Mouse (Mus musculus) heart, embryonic 16.5 days (tissue): Measurements from ENCODE around the gene Vmn2r56. TPM values are rescaled to one million over a fixed set of nuclear protein-coding genes. Genes with fewer than 3 reads are reported as not detected.
A peak's percentile ranks its signal among the peaks of the same experiment; 100 is the strongest.
"Not testable (repeated sequence)": the region's sequence is repeated elsewhere in the genome, so short reads cannot be mapped to it uniquely, and the experiment has no call there.

Source experiments
- ATAC-seq: fragments of 200-750 bp; cut with Nextera tagmentation; replicated peaks from 2 replicates; pipeline ENCODE4 v1.8.0; 2017; ENCODE audit warnings: moderate number of reproducible peaks; ENCODE audit not compliant: insufficient read depth, low FRiP score; ENCODE audit errors: extremely low read depth
- H3K27ac ChIP-seq: fragments of 300-500 bp; sonication (generic); 2 replicates; pipeline ENCODE4 v1.5.1; 2014; ENCODE audit warnings: mild to moderate bottlenecking, low read length, control low read depth, moderate library complexity
- H3K27me3 ChIP-seq: fragments of 300-500 bp; sonication (generic); 2 replicates; pipeline ENCODE4 v1.6.1; 2014; ENCODE audit warnings: low read length, mixed read lengths; ENCODE audit not compliant: control insufficient read depth, insufficient read depth
- H3K36me3 ChIP-seq: fragments of 300-500 bp; sonication (generic); 2 replicates; pipeline ENCODE4 v1.6.1; 2014; ENCODE audit not compliant: control insufficient read depth, insufficient read depth
- H3K4me1 ChIP-seq: fragments of 300-500 bp; sonication (generic); 2 replicates; pipeline ENCODE4 v1.6.1; 2014; ENCODE audit warnings: low read length, mixed read lengths; ENCODE audit not compliant: control insufficient read depth, insufficient read depth
- H3K4me2 ChIP-seq: fragments of 300-500 bp; sonication (generic); 2 replicates; pipeline ENCODE4 v1.6.1; 2014; ENCODE audit warnings: low read depth, mild to moderate bottlenecking, control low read depth, low read length
- H3K4me3 ChIP-seq: fragments of 300-500 bp; sonication (generic); 2 replicates; pipeline ENCODE4 v1.5.1; 2014; ENCODE audit warnings: mild to moderate bottlenecking, control low read depth, low read length
- H3K9ac ChIP-seq: fragments of 300-500 bp; sonication (generic); 2 replicates; pipeline ENCODE4 v1.6.1; 2014; ENCODE audit warnings: low read length, control low read depth
- H3K9me3 ChIP-seq: fragments of 300-500 bp; sonication (generic); replicated peaks from 2 replicates; pipeline ENCODE4 v1.6.1; 2016; ENCODE audit warnings: low read length; ENCODE audit not compliant: control insufficient read depth
- WGBS: fragments of 180-500 bp; shearing (Covaris S2); extraction: QIAGEN DNeasy Blood & Tissue Kit; methylation state at CpG from one replicate; pipeline ENCODE4 v1.1.7; 2014; 5-methylcytosine and 5-hydroxymethylcytosine counted together
- polyA plus RNA-seq: library from polyadenylated mRNA; unstranded; fragments of >200 nt; fragmentation: Nextera tagmentation; extraction: Ambion mirVana; gene quantifications from 2 replicates; pipeline ENCODE4 v1.2.1, GENCODE M21; 2015

The Vmn2r56 gene
- not detected in 2 replicates for polyA plus RNA-seq

DNA sequence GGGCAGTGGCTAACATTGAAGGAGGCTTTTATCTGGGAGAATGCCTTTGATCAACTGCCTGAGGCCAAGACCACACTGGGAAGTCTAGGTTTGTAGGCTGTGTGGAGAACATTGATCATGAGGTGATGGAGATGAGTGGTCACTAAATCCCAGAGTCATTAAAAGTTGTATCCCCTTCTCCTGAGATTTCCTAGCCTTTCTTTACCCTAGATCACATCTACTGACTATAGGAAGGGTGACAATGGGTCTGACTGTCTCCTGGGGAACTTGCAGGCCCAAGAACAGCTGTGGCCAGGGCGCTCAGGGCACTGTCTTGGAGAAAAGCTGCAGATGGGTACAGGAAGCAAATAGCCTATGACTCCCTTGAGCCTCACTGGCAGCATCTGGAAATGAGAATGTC is at the start of gene Vmn2r56:
Vmn2r56 (minus strand) TSS at position 101 of the 400 bp plus-strand sequence.
- Histone ChIP-seq H3K9ac (no peak within 1 kb of the TSS), H3K4me3 (no peak within 1 kb of the TSS), H3K27me3 (no peaks in the 10 kb centered on the region), H3K4me1 (no peaks in the 10 kb centered on the region), H3K36me3 (no peaks in the 10 kb centered on the region), H3K4me2 (no peak within 1 kb of the TSS), H3K9me3 (no peaks in the 10 kb centered on the region), H3K27ac (no peak within 1 kb of the TSS)
- no peak for ATAC-seq
- 58% methylated on average over 1 of the region's 1 CpGs for WGBS

DNA sequence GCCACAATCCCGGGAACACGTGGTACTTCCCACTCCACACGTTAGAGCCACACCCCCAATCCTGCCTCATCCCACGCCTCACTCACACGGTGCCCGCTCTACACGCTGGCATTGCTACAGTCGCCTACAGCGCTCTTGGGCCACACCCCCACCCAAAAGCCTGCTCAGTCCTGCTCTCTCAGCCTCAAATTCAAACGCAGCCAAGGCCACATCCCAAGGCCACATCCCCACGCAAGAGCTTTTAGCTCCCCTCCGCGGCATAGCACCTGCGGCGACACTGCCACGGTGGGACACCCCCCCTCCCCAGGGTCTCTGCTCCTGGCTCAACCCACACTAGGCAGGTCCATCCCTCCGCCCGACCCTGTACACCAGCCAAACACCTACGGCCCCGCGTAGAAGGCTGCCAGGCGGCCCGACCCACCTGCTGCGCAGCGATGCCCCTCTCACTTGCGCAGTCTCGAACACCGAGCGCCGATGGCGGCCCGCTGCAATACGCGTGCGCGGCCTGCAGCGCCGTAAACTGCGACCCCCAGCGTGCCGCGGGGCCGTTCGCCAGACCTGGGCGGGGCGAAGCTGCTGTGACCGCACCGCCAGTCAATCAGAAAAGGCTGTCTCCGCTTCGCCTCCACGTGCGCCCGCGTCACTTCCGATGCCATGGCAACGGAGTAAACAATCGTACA is 45.5 kb upstream of the Vmn2r56 start:
- H3K4me3 ChIP-seq = peak overlapping the region; percentile 80
- peak overlapping the region; percentile 86 for H3K9ac ChIP-seq

DNA sequence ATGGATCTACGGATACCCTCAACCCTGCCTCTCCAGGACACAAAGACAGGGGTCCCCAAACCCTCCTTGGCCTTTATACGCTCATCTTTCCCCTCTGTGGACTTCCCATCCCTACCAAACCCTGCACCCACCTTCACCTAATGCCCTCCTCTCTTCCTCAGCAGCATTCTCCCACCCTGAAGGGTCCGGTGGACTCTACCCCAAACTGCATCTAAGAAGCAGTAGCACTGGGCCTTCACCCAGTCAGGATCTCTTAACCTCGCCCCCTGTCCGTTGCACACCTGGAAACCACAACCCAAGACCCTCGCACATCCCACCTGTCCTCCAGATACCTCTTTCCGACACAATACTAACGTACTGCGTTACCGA is 45.0 kb upstream of the Vmn2r56 start:
- Histone ChIP-seq H3K9me3 (no peaks in the 10 kb centered on the region), H3K36me3 (peaks cover 6% of the 10 kb centered on the region), H3K4me2 (peak overlapping the region; percentile 100), H3K4me1 (peaks cover 5% of the 10 kb centered on the region), H3K9ac (peak overlapping the region; percentile 86), H3K27ac (no peak overlapping the region), H3K4me3 (peak overlapping the region; percentile 80), H3K27me3 (no peaks in the 10 kb centered on the region)
- 21% methylated on average over 10 of the region's 10 CpGs for WGBS
- peak; percentile 20 for ATAC-seq

More for the DNA sequence above, 45.5 kb upstream of the Vmn2r56 start:
- Histone ChIP-seq H3K36me3 (peaks cover under 1% of the 10 kb centered on the region), H3K27ac (no peak overlapping the region), H3K9me3 (no peaks in the 10 kb centered on the region), H3K4me2 (peak overlapping the region; percentile 100), H3K4me1 (peaks cover 5% of the 10 kb centered on the region), H3K27me3 (no peaks in the 10 kb centered on the region)
- WGBS = under 1% methylated on average over 57 of the region's 57 CpGs
- ATAC-seq = peak; percentile 95

DNA sequence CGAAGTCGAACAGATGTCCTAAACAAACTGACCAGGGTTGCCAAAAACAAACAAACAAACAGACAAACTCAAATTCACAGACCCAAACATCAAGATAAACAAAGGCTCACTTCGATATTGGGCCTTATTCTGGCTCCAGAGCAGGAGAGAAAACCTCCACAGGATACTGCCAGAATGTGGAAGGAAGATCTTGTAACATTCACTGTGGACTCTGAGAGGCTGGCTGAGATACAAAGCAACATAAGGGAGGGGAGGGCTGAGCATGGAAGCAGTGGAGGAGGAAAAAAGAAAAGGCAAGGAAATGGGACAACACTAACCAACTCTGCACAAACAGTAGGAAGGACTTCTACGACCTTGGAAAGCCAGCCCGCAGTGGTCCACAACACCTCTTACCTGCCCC is 44.3 kb upstream of the Vmn2r56 start:
- no peak overlapping the region for H3K4me3 ChIP-seq
- peaks cover 5% of the 10 kb centered on the region for H3K4me1 ChIP-seq
- H3K27ac ChIP-seq = no peak overlapping the region
- ATAC-seq = no peak
- no peak overlapping the region for H3K4me2 ChIP-seq
- 85% methylated on average over 5 of the region's 5 CpGs for WGBS
- H3K9ac ChIP-seq = no peak overlapping the region
- no peaks in the 10 kb centered on the region for H3K27me3 ChIP-seq
- H3K9me3 ChIP-seq = no peaks in the 10 kb centered on the region
- H3K36me3 ChIP-seq = peaks cover 10% of the 10 kb centered on the region

DNA sequence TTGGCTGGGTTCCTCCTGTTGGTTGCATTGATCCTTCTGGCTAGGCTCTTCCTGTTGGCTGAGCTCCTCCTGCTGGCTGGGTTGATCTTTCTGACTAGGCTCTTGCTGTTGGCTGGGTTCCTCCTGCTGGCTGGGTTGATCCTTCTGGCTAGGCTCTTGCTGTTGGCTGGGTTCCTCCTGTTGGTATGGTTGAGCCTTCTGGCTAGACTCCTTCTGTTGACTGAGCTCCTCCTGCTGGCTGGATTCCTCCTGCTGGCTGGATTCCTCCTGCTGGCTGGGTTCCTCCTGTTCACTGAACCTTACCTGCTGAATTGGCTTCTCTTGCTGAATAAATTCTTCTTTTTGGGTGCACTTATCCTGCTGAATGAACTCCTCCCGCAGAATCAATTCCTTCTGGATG is 39.8 kb upstream of the Vmn2r56 start:
- no peak overlapping the region for H3K27ac ChIP-seq
- no peak for ATAC-seq
- H3K27me3 ChIP-seq = no peaks in the 10 kb centered on the region
- H3K4me1 ChIP-seq = no peaks in the 10 kb centered on the region
- H3K36me3 ChIP-seq = peaks cover 21% of the 10 kb centered on the region
- 100% methylated on average over 1 of the region's 1 CpGs for WGBS
- no peak overlapping the region for H3K9ac ChIP-seq
- no peak overlapping the region for H3K4me2 ChIP-seq
- no peak overlapping the region for H3K4me3 ChIP-seq
- no peaks in the 10 kb centered on the region for H3K9me3 ChIP-seq

DNA sequence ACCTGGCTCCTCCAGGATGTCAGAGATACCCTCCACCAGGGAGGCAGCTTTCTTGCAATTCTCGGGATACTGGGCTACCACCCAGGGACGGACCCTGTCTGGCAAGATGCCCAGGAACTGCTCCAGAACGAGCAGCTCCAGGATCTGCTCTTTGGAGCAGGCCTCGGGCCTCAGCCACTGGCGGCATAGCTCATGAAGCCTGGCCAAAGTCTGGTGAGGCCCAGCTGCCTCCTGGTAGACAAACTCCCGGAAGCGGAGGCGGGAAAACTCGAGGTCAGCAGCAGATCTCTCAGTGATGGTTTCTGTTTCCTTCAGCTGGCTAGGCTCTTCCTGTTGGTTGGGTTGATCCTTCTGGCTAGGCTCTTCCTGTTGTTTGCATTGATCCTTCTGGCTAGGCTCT is 39.3 kb upstream of the Vmn2r56 start:
- Histone ChIP-seq H3K9ac (no peak overlapping the region), H3K36me3 (peaks cover 25% of the 10 kb centered on the region), H3K4me3 (no peak overlapping the region), H3K9me3 (no peaks in the 10 kb centered on the region), H3K27ac (no peak overlapping the region), H3K4me2 (no peak overlapping the region), H3K4me1 (no peaks in the 10 kb centered on the region), H3K27me3 (no peaks in the 10 kb centered on the region)
- WGBS = 79% methylated on average over 9 of the region's 9 CpGs
- ATAC-seq = no peak

DNA sequence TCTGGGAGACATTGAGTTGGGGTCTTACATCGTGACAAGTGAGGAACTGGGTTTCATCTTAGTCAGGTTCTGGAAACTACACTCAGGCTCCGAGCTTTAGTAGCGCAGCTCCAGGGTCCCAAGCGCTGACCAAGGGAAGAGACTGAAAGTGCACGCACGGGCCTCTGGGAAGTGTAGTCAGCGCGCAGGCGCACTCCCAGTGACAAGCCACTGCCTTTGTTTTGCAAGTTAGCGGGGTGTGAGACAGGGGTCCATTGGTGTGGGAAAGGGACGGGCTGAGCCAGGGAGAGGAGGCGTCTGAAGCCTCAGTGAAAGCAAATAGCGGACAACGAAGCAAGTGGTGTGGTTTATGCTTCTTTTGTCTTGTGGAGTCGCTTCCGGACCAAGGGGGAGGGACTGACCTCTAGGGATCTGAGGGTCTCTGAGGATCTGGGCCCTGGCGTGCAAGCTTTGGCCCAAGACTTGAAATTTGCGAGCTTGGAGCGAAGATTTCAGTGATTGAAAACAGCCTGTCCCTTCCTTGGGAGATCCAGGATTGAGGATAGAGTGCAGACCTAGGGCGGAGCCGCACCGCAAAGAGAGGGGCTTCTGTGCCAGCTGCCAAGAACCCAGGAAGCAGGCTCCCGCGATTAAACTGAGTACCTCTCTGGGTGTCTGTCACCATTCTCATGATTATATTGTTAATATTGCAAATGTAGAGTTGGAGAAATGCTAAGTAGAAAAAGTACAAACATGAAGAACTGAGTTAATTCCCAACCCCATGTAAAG is 14.8 kb upstream of the Vmn2r56 start:
- peak overlapping the region; percentile 22; the same call in 1 of the 2 replicates for H3K4me3 ChIP-seq
- peak overlapping the region; percentile 25 for H3K4me2 ChIP-seq
- peaks cover 7% of the 10 kb centered on the region for H3K9me3 ChIP-seq
- no peaks in the 10 kb centered on the region for H3K27me3 ChIP-seq
- H3K36me3 ChIP-seq = no peaks in the 10 kb centered on the region
- H3K27ac ChIP-seq = no peak overlapping the region
- H3K4me1 ChIP-seq = no peaks in the 10 kb centered on the region
- no peak overlapping the region; the same call in 1 of the 2 replicates for H3K9ac ChIP-seq
- no peak for ATAC-seq
- WGBS = 66% methylated on average over 24 of the region's 24 CpGs

DNA sequence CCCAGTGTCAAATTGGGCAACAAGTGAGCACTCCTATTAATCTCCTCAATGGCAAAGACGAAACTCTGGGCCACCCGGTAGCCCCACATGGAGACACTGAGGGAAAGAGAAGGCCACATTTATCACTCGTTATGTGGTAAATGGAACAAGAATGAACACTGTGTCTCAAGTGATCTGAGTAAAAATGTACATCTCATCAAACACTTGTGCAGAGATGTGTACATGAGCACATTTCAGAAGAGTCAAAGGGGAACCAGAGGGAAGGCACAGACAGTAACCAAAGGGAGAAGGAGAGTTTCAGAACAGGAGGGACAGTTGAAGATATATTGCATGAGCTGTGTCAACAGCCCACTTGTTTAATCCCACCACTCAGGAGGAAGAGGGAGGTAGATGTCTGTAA is 49.9 kb downstream of the Vmn2r56 start, which contains the start of gene Vmn2r55:
Vmn2r55 (minus strand) TSS at position 101 of the 400 bp plus-strand sequence.
- not testable (repeated sequence) for H3K9me3 ChIP-seq, H3K4me1 ChIP-seq, H3K4me2 ChIP-seq, H3K4me3 ChIP-seq, ATAC-seq, H3K27ac ChIP-seq, H3K36me3 ChIP-seq, H3K27me3 ChIP-seq, H3K9ac ChIP-seq
- WGBS = 79% methylated on average over 3 of the region's 3 CpGs

DNA sequence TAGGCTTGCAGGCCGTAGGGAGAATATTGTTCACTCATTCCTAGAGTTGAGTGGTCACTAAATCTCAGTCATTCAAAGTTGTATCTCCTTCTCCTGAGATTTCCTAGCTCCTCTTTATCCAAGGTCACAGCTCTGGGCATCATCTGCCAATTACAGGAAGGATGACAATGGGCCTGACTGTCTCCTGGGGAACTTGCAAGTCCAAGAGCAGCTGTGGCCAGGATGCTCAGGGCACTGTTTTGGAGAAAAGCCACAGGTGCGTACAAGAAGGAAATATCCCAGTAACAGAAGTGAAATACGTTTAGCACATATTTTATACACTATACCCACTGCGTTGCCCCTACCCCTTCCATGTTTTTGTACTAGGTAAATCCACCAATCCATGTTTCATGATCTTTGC is 94.6 kb downstream of the Vmn2r56 start, which contains the start of gene Vmn2r54:
Vmn2r54 (minus strand) TSS at position 101 of the 400 bp plus-strand sequence.
- 71% methylated on average over 3 of the region's 4 CpGs for WGBS
- H3K36me3 ChIP-seq, H3K27me3 ChIP-seq, ATAC-seq, H3K4me2 ChIP-seq, H3K4me3 ChIP-seq, H3K9me3 ChIP-seq, H3K27ac ChIP-seq, H3K4me1 ChIP-seq, H3K9ac ChIP-seq: not testable (repeated sequence)
